Mouse (Mus musculus) sigmoid colon, adult 10 weeks (tissue): ENCODE measurements around the gene Olfr414. TPM values are rescaled to one million over a fixed set of nuclear protein-coding genes. Genes with fewer than 3 reads are reported as not detected.

Experiments used
- polyA plus RNA-seq: library from polyadenylated mRNA; stranded (reverse); fragments of 350-450 nt; fragmentation: Illumina TruSeq; extraction: RNeasy Lipid Tissue Mini Kit (QIAGEN cat#74804); gene quantifications from one replicate; pipeline ENCODE4 v1.2.3, GENCODE M21; 2014; ENCODE audit warnings: low read depth, low replicate concordance

Gene Olfr414
- not detected for polyA plus RNA-seq

GRCm38 (mm10) chr1:174423764-174424163 lies at the start of gene Olfr414:
Gene Olfr414, plus strand, starts transcription at chr1:174424064.

GRCm38 (mm10) chr1:174390746-174391145 lies 33.1 kb upstream of the Olfr414 start, which contains the start of gene Olfr248:
Gene Olfr248, plus strand, starts transcription at chr1:174391046.

GRCm38 (mm10) chr1:174441782-174442181 lies 17.9 kb downstream of the Olfr414 start, which contains the start of gene Olfr220:
Gene Olfr220, plus strand, starts transcription at chr1:174442082.

Other genes starting within 250 kb of the Olfr414 start
- not detected for gene Olfr419, start 172.0 kb upstream of the Olfr414 start, polyA plus RNA-seq
- gene Mptx1, start 93.5 kb upstream of the Olfr414 start, polyA plus RNA-seq, result 8,242 TPM
- not detected for gene Olfr417, start 58.9 kb upstream of the Olfr414 start, polyA plus RNA-seq
- not detected for gene Olfr248, start 33.0 kb upstream of the Olfr414 start, polyA plus RNA-seq
- not detected for gene Olfr220, start 18.0 kb downstream of the Olfr414 start, polyA plus RNA-seq
- 1.4 TPM for gene Fmn2, start 77.8 kb downstream of the Olfr414 start, polyA plus RNA-seq